Mouse (Mus musculus): ENCODE measurements around the gene Tmem9b. TPM values are rescaled to one million over a fixed set of nuclear protein-coding genes. Genes with fewer than 3 reads are reported as not detected.

The Tmem9b gene
- total RNA-seq, 1 experiment from 2014 or later: 36.6 TPM

DNA sequence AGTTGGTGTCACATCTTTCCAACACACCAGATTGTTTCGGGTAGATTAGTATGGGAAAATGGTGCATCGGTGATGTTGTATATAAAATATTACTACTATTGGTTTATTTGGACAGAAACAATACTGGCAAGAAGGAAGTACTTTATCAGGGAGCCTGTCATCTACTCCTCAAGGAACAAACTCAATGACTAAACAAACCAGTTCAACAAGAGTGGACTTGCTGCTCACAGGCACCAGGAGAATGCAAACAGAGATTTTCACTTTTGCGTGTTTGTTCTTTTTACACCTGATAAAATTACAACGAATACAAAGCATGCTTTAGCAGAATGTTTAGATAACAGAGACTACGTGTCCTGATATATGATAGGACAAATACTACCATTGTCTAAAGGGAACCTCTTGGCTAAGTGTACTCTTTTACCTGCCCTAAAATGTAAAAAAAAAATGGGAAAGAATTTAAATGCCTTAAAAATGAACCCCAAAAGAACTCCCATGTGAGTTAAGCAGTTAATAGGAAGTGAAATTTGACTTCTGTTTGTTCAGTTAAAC lies 12.8 kb downstream of the Tmem9b start:
- DNase-seq: no peak

GRCm38 (mm10) chr7:109734806-109735205 lies 17.9 kb downstream of the Tmem9b start:
- peak; percentile 47 for DNase-seq

DNA sequence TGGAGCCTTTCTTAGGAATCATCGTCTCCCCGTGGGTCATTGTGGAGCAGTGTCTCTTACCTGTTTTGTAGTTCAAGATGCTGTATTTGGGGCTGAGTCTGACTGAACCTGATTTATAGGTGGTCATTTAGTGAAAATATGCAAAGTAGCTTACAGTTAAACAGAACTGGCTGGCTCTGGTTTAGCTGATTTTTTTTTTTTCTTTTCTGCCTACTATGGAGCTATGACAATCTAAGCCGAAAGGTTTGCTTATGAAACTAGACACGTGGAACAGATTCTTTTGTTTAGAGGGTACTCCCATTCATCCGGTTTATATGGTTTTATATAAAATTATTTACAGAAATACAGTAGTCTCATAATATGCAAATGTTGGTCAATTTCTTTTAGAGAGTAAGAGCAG lies 21.0 kb downstream of the Tmem9b start, which contains the start of gene Ascl3:
Ascl3 (minus strand) TSS at position 101 of the 400 bp plus-strand sequence.
- no peak for DNase-seq

DNA sequence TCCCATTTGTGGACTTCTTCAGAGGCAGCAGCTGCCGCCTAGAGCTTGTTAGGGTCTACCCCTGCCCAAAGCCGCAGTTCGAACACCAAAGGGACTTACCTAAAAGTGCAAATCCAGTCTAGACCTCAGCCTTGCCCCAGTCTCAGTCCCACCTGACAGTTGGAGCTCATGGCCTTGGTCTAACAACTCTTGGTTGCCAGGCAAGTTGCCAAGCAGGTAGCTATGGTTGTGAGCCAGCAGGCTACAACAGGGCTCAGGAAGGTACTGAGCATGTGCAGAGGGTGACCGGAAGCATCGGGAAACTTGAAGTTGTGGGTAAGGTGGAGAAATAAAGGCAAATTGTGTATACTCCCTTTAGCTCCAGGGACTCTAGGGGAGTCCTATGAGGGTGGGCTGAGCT lies 29.0 kb downstream of the Tmem9b start, which contains the start of gene BC051019:
BC051019 (minus strand) TSS at position 154 of the 400 bp plus-strand sequence.
- no peak for DNase-seq

DNA sequence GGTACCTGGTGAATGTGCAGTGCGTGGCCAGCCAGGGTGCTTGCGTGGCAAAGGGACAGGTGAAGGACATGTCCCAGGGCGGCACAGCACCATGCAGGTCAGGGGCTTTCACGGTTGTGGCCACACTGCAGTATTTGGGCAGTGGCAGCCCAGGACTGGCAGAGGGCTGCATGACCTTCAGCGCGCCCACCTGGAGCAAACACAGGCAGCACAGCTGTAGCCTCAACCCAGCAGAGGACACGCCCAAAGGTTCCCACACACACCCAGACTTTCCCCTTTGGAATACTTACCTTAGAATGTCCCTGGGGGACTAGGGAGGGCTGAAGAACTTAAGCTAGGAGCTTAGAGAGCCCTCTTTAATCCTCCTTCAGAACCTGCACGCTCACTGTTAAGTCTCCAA lies 29.6 kb downstream of the Tmem9b start:
- DNase-seq: no peak

DNA sequence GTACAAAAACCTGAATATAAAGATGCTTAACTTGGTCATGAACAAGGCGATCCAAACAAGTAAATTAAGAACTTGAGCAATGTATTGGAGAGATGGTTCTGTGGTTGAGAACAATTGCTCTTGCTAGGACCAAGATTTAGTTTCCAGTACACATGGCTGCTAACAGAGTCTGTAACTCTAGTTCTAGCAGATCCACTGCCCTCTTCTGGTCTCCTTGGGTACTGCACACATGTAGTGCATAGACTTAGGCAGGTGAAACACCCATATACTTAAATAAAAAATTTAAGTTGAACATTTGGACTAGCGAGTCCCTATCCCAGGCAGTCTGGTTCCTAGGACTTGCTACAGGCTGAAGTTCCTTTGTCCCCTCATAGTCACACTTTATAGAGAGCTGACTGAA lies 30.1 kb downstream of the Tmem9b start:
- DNase-seq: no peak

- peak; percentile 48 for DNase-seq
These were observed 33.4 kb downstream of the Tmem9b start for GRCm38 (mm10) chr7:109719286-109719685.

DNA sequence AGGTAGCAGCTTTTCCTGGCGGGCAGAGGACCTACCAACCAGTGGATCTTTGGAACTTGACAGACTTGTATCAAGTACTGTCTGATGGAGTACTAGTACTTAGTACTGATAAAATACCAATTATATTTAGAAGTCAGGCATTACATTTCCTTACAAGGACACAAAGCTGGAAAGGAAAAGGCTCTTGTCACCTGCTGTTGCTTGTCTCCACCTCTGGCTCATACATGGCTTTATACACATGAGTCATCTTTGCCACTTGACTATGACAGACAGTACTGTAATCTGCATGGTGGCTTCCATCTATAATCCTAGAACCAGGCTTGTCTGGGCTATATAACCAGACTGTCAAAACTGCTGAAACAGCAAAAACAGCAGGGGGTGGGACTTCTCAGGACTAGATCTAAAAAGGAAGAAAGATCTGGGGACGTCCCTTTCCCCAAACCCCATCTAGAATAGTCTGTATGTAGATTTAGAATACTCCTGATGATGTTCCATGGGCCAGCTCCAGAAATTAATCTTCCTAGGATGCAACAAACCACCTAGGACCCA lies 39.2 kb downstream of the Tmem9b start:
- no peak for DNase-seq

DNA sequence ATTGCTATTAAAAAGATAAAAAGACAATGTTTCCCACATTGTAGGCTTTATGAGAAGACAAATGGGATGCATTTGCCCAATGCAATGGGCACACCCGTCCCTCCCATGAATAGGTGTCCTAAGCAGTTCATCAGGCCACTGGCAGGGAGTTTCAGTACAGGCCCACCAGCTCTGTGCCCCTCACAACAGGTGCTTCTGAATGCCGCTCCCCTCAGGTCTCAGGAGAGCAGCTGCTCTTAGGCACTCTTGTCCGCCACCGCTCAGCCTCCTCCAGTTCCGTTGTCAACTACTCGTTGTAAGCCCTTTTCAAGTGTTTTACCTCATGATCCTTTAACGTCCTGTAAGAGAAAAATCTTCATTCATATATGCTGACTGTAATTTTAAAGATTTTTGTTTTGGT lies 40.5 kb downstream of the Tmem9b start:
- DNase-seq: no peak

- no peak for DNase-seq
These were observed 42.6 kb downstream of the Tmem9b start for GRCm38 (mm10) chr7:109710069-109710468.

GRCm38 (mm10) chr7:109708961-109709382 lies 43.7 kb downstream of the Tmem9b start:
- peak; percentile 37 for DNase-seq

DNA sequence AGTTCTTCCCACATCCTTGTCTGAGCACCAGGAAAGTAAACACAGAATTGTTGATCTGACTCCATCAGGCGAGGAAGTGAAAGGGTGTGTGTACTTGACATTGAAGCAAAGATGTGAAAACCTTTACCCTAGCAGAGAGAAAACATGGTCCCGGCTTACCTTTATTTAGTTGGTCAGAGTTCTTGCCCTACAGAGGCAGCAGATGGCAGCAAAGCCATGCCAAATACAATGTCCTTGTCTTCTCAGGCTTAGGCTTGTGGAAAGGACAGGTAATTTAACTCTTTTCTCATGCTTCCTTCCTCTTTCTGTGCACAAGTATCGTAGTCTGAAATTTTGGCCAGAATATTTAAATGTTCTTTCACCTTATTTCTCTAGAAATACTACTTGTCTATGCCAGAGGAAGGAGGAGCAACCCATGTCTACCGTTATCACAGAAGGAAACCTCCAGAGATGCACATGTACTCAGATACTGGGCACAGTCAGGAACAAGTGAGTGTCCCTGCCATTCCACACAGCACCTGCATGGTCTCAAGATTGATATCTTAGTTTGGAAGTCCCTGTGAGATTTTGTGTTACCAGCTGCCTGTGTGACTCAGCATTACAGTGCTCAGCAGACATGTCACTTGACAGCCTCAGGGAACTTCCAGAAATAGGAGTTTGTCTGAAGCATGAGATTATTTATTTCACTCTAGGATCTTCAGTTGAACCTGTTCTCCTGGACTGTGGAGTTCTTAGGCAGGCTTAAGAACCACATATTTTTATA lies 45.5 kb downstream of the Tmem9b start:
- DNase-seq: peak; percentile 70

DNA sequence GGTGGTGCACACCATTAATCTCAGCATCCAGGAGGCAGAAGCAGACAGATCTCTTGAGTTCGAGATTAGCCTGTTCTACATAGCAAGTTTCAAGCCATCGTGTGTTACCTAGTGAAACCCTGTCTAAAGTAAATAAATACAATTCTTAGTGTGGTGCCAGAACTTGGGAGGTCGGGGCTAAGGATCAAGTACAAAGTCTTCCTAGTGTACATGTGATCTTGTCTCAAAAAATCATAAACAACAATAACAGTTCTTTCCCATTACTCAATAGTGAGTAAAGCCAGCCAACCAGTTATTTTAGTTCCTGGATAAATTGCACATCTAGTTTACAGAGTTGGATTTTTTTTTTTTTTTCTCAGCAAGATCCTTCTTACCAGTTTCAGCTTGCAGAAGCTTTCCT lies 48.2 kb downstream of the Tmem9b start:
- no peak for DNase-seq

- no peak for DNase-seq
These were observed 48.7 kb downstream of the Tmem9b start for GRCm38 (mm10) chr7:109704016-109704377.

- DNase-seq: peak; percentile 99
These were observed 49.3 kb downstream of the Tmem9b start, which contains the start of the genes St5 and Akip1 for GRCm38 (mm10) chr7:109703190-109704015. St5 (minus strand) TSS chr7:109703605. Akip1 (plus strand) TSS chr7:109703690.

DNA sequence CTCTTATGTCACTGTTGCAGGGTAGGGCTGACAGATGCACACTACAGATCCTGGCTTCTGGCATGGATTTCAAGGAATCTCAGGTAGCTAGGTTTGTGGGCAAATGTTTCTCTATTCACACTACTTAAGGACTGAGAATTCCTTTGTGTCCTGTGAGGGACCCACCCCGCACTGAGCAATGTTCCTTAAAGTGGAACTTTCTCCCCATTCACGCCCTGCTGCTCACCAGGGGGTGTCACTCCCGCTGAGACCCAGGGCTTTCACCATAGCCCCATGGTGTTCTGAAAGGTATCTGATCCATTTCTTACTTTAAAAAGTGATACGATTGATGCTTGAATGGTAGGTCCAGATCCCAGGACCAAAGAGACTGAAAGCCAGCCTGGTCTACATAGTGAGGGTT lies 50.0 kb downstream of the Tmem9b start:
- DNase-seq: no peak

DNA sequence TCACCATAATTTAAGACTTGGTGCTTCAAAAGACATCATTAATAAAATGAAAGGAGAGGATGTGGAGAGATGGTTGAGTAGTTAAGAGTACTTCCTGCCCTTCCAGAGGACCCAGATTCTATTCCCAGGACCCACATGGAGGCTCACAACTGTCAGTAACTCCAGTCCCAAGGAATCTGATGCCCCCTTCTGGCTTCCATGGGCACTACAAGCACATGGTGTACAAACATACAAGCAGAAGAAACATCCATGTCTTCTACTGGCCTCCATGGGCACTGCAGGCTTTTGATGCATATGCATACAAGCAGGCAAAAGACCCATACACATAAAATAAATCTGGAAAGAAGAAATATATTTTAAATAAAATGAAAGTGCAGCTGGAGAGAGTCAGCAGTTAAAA lies 52.5 kb downstream of the Tmem9b start:
- no peak for DNase-seq

DNA sequence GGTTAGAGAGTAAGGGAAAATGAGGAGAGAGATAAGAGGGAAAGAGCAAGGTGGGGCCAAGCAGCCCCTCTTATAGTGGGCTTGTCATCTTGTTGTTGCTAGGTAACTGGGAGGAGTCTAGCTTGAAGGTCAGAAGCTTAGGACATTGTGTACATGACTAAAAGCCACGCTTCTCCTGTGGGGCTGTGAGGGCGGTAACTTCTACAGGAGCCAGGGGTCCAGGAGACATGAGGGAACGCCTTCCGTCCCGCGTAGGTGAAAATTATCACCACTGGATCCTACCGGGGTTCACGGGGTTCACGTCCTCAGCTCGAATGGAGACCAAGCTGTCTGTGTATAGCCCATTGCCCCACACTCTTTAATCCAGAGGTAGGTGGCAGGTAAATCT lies 57.3 kb downstream of the Tmem9b start:
- no peak for DNase-seq

DNA sequence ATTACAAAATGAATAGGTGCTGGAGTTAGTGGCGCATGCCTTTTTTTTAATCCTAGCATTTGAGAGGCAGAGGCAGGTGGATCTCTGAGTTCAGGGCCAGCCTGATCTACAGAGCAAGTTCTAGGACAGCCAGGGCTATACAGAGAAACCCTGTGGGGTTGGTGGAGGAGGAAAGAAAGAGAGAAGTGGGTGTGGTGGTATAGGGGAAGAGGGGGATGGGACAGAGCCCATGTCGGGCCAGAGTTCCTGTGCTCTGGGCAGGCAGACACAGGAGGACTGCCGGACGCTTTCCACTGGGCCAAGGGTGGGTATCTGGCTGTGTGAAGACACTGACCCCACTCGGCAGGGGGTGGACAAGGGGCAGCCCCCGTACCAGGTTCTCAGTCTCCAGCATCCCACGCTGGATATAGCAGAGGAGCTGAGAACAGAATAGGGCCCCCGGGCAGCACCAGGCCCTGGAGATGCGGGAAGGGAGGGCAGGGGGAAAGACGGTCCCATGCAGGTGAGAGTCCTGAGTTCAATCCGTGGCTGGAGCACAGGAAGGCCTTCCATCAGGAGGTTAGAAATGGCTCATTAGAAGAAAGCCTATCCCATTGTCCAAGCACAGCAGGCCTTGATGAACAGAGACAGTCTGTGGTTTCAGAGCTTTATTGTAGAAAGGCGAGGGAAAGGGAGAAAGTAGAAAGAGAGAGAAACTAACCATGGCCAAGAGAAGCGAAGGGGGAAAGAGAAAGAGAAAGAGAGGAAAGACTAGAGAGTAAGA lies 57.9 kb downstream of the Tmem9b start:
- no peak for DNase-seq

DNA sequence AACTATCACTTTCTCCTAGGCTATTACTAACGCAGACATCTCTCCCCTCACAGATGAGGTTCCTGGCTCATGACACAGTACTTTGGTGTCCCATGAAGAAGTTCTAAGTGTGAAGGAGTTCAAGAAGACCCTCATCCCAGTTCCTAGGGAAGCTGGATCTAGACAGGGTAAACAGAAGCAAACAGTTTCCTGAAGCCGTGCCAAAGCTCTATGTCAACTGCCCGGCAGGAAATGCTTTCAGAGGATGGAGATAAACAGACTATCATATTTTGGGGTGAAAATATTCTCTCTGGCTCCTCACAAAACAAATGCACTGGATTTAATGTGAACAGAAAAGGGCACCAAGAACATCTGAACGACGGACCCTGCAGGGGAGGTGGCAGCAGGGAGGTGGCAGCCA lies 61.7 kb downstream of the Tmem9b start:
- no peak for DNase-seq

GRCm38 (mm10) chr7:109690101-109690500 lies 62.6 kb downstream of the Tmem9b start:
- no peak for DNase-seq

GRCm38 (mm10) chr7:109686585-109687128 lies 66.0 kb downstream of the Tmem9b start:
- no peak for DNase-seq
